In the genomic region with DNA sequence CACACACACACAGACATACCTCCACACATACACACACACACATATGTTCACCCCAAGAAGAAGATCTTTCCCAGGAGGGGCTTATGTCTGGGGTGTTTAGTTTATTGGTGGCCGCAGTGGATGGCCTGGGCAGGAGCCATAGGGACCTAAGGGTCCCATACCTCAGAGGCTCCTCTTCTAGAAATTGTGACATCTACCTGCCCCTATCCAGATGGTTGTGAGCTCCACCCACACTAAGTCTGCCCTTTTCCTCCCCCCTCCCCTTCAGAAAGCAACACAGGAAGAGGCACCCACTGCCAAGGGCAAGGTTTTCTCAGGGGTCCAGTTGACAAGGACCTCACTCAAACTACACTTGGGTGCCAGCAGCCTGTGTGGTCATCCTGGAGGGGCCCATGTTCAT, we compare ENCODE assay signal across 19 mouse cellular contexts. TPM values are rescaled to one million over a fixed set of nuclear protein-coding genes. Genes with fewer than 3 reads are reported as not detected.
DNase-seq lines count a peak whose midpoint lies in the region; ATAC-seq and TF ChIP-seq lines count a peak whose summit lies in the region.
"Had no signal": no experiment of that assay in that cellular context is flagged by ENCODE, and none has a peak within 500 bp of the region (broad histone marks: within the 10 kb centered on the region; RNA-seq: fewer than 3 reads in every experiment).

No protein-coding gene starts in this region.

- WGBS in lung, postnatal 0 days: 93% methylated on average over 1 of the region's 1 CpGs

- H3K4me3 ChIP-seq in lung, postnatal 0 days (ENCODE audit: low read depth, low read length): no peak overlapping the region
- H3K4me3 ChIP-seq: forebrain, embryonic 12.5 days; heart, embryonic 10.5 days; hindbrain, embryonic 15.5 days; limb, embryonic 13.5 days; liver, embryonic 15.5 days had no signal

- no peak overlapping the region for H3K9ac ChIP-seq in lung, postnatal 0 days (replicated peaks; ENCODE audit: low read depth)
- H3K9ac ChIP-seq: forebrain, embryonic 12.5 days; hindbrain, embryonic 15.5 days; limb, embryonic 13.5 days; liver, embryonic 15.5 days had no signal

- H3K4me2 ChIP-seq in lung, postnatal 0 days (replicated peaks; ENCODE audit: low read depth, low read length): no peak overlapping the region
- H3K4me2 ChIP-seq: forebrain, embryonic 12.5 days; hindbrain, embryonic 15.5 days; limb, embryonic 13.5 days; liver, embryonic 15.5 days; midbrain, embryonic 11.5 days had no signal

- H3K9me3 ChIP-seq in lung, postnatal 0 days (ENCODE audit: low read length): no peaks in the 10 kb centered on the region
- H3K9me3 ChIP-seq: hindbrain, embryonic 15.5 days; liver, embryonic 15.5 days had no signal

- ATAC-seq in lung, postnatal 0 days: no peak
- ATAC-seq in CD4-positive, CD25-positive, alpha-beta regulatory T cell, adult 4 months: peak; percentile 73

- H3K36me3 ChIP-seq in lung, postnatal 0 days (ENCODE audit: insufficient read depth, low read length): no peaks in the 10 kb centered on the region
- H3K36me3 ChIP-seq: hindbrain, embryonic 15.5 days had no signal

- intact Hi-C loops in gastrocnemius, postnatal 14 days (cut with DNase I; ENCODE audit: low total_unique reads): no loop called here
- intact Hi-C loops in heart, postnatal 36 days (cut with DNase I): no loop called here

- peak; percentile 38 for DNase-seq in lung, postnatal 10 days
- no peak for DNase-seq in lung, postnatal 0 days (ENCODE audit: low spot score)
- peak; percentile 77 for DNase-seq in naive thymus-derived CD4-positive, alpha-beta T cell, adult 2 months (ENCODE audit: low read depth)
- peak; percentile 84 for DNase-seq in thymus, postnatal 14 days
- no peak for DNase-seq in gastrocnemius, postnatal 14 days
- no peak for DNase-seq in heart, postnatal 36 days
- DNase-seq in kidney, postnatal 25 days: no peak
- DNase-seq: cerebellum, postnatal 14 days; heart, postnatal 14 days; kidney, adult 11 months; kidney, postnatal 14 days had no signal

- H3K27ac ChIP-seq in lung, postnatal 0 days (ENCODE audit: low read length): no peak overlapping the region
- H3K27ac ChIP-seq: forebrain, embryonic 12.5 days; heart, embryonic 10.5 days; hindbrain, embryonic 15.5 days; limb, embryonic 13.5 days; liver, embryonic 15.5 days; macrophage had no signal

- TF ChIP-seq EP300 in lung, postnatal 0 days (IDR thresholded peaks at IDR 0.05): no peak

- no peaks in the 10 kb centered on the region for H3K4me1 ChIP-seq in lung, postnatal 0 days (ENCODE audit: insufficient read depth, low read depth, low read length)
- H3K4me1 ChIP-seq: forebrain, embryonic 12.5 days; heart, embryonic 10.5 days; hindbrain, embryonic 15.5 days; limb, embryonic 13.5 days had no signal

- TF ChIP-seq CTCF in lung, postnatal 0 days (IDR thresholded peaks at IDR 0.05): no peak

- no peaks in the 10 kb centered on the region for H3K27me3 ChIP-seq in lung, postnatal 0 days (replicated peaks; ENCODE audit: insufficient read depth, low read length)
- H3K27me3 ChIP-seq: forebrain, embryonic 12.5 days; hindbrain, embryonic 15.5 days; limb, embryonic 13.5 days; liver, embryonic 15.5 days had no signal

RNA-seq across cellular contexts. Expression of gene Alkbh4, which starts 11.0 kb away (rescaled TPM):
- polyA plus RNA-seq in lung, postnatal 0 days (2015; fragmentation: Nextera tagmentation; extraction: Ambion mirVana): 13.5 and 13.9 TPM in 2 replicates
- polyA plus RNA-seq in CD4-positive, CD25-positive, alpha-beta regulatory T cell, adult 4 months (2017; shearing (Covaris generic)): 10 to 100 TPM; 54.7 to 96.4 TPM
- total RNA-seq in gastrocnemius, postnatal 14 days (2021): 1 to 10 TPM; 4.4 to 5.1 TPM
- 1 to 10 TPM; 4.4 to 4.7 TPM for total RNA-seq in heart, postnatal 36 days (2021)

RNA-seq across cellular contexts. Expression of gene Lrwd1, which starts 11.1 kb away (rescaled TPM):
- 18.5 and 20.8 TPM in 2 replicates for polyA plus RNA-seq in lung, postnatal 0 days (2015; fragmentation: Nextera tagmentation; extraction: Ambion mirVana)
- polyA plus RNA-seq in CD4-positive, CD25-positive, alpha-beta regulatory T cell, adult 4 months (2017; shearing (Covaris generic)): 10 to 100 TPM; 26.1 to 58.9 TPM
- total RNA-seq in gastrocnemius, postnatal 14 days (2021): 1 to 10 TPM; 4.0 to 4.3 TPM
- 1 to 10 TPM; 5.7 to 6.6 TPM for total RNA-seq in heart, postnatal 36 days (2021)

RNA-seq across cellular contexts. Expression of gene Orai2, which starts 23.6 kb away (rescaled TPM):
- polyA plus RNA-seq in lung, postnatal 0 days (2015; fragmentation: Nextera tagmentation; extraction: Ambion mirVana): 11.2 and 14.0 TPM in 2 replicates
- 10 to 100 TPM; 42.9 to 80.7 TPM for polyA plus RNA-seq in CD4-positive, CD25-positive, alpha-beta regulatory T cell, adult 4 months (2017; shearing (Covaris generic))
- 1 to 10 TPM; 2.7 to 3.2 TPM for total RNA-seq in gastrocnemius, postnatal 14 days (2021)
- total RNA-seq in heart, postnatal 36 days (2021): 1 to 10 TPM; 1.2 to 1.3 TPM

RNA-seq across cellular contexts. Expression of gene Polr2j, which starts 30.5 kb away (rescaled TPM):
- 175 and 184 TPM in 2 replicates for polyA plus RNA-seq in lung, postnatal 0 days (2015; fragmentation: Nextera tagmentation; extraction: Ambion mirVana)
- polyA plus RNA-seq in CD4-positive, CD25-positive, alpha-beta regulatory T cell, adult 4 months (2017; shearing (Covaris generic)): 100 to 1,000 TPM; 119 to 120 TPM
- total RNA-seq in gastrocnemius, postnatal 14 days (2021): 10 to 100 TPM; 52.9 to 66.0 TPM
- 10 to 100 TPM; 74.0 to 76.8 TPM for total RNA-seq in heart, postnatal 36 days (2021)

RNA-seq across cellular contexts. Expression of gene Prkrip1, which starts 51.8 kb away (rescaled TPM):
- polyA plus RNA-seq in lung, postnatal 0 days (2015; fragmentation: Nextera tagmentation; extraction: Ambion mirVana): 32.9 and 37.7 TPM in 2 replicates
- polyA plus RNA-seq in CD4-positive, CD25-positive, alpha-beta regulatory T cell, adult 4 months (2017; shearing (Covaris generic)): 10 to 100 TPM; 31.0 to 49.0 TPM
- total RNA-seq in gastrocnemius, postnatal 14 days (2021): 10 to 100 TPM; 24.2 to 25.1 TPM
- 10 to 100 TPM; 15.2 to 20.5 TPM for total RNA-seq in heart, postnatal 36 days (2021)

Comparison
In these comparisons a context has a peak if more than half of its experiments do, and no peak if none do; other contexts are left out.
1. DNase-seq: peak in lung, postnatal 10 days (single experiment), naive thymus-derived CD4-positive, alpha-beta T cell, adult 2 months (single experiment) and thymus, postnatal 14 days (single experiment); none in lung, postnatal 0 days (single experiment), gastrocnemius, postnatal 14 days (single experiment), heart, postnatal 36 days (0 of 2) and kidney, postnatal 25 days (0 of 2).